Mouse (Mus musculus) stomach, postnatal 0 days (tissue): ENCODE data around the gene Ubn2.
"Not testable (repeated sequence)": the region's sequence is repeated elsewhere in the genome, so short reads cannot be mapped to it uniquely, and the experiment has no call there.

Source experiments
- CTCF ChIP-seq: IDR thresholded peaks from 2 replicates; pipeline ENCODE4 v1.5.1; 2016; ENCODE audit warnings: antibody characterized with exemption, low read depth, mild to moderate bottlenecking, moderate library complexity
- EP300 ChIP-seq: optimal IDR thresholded peaks from 2 replicates; pipeline ENCODE3; 2016; ENCODE audit warnings: antibody characterized with exemption

- not testable (repeated sequence) for TF ChIP-seq CTCF, EP300
Measured at GRCm38 (mm10) chr6:38547005-38547404, 113.3 kb downstream of the Ubn2 start.
